Mouse (Mus musculus): ENCODE data around the gene Efhc1.

Gene Efhc1

DNA sequence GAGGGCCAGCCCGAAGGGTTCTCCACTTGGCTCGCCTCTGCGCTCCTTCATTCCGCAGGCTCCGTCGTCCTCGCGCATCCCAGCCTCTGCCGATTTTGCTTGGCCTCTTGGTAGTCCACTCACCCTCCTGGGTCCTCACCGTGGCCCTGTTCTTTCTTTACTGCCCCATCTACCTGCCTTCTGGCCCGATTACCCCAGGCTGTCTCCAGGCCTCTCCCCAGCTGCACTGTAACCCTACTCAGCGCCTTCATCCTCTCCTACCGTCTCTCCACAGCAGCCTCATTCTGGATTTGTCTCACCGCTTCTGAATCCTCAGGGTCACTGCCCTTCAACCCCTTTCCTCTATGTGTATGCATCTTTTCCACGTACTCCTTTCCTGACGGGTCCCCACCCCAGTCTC is 373 bp downstream of the Efhc1 start:
- DNase-seq (ENCODE audit: low spot score), result no peak

DNA sequence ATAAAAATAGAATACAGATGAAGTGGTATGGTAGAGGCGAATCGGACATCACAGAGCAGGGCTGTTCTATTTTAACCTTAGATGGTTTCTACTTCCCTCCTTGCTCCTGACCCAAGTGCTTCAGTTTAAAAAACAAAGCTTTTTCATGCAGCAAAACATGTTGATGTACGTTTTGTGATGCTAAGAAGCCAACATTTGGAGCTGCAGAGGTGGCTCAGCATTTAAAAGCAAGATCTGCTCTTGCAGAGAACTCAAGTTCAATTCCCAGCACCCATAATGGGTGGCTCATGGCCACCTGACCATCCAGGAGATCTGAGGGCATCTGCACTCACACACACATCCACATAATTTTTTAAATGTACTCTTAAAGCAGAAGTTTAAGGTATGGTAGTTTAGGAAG is 3.5 kb downstream of the Efhc1 start:
- no peak for DNase-seq (ENCODE audit: low spot score)

DNA sequence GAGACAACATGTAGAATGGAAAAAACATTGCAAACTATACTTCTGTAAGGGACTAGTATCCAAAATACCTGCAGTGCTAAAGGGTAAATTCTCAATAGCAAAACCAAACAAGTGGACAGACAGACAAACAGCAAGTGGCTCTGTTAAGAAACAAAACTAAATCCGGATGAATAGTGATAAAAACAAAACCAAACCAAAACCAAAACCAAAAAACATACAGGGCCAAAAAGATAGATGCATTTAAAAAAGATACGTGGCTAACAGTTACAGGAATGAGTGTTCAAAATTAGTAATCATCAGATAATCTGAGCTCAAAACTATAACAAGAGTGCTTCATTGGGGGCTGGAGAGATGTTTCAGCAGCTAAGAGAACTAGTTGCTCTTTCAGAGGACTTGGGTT is 18.2 kb downstream of the Efhc1 start:
- DNase-seq (ENCODE audit: low spot score), result no peak

DNA sequence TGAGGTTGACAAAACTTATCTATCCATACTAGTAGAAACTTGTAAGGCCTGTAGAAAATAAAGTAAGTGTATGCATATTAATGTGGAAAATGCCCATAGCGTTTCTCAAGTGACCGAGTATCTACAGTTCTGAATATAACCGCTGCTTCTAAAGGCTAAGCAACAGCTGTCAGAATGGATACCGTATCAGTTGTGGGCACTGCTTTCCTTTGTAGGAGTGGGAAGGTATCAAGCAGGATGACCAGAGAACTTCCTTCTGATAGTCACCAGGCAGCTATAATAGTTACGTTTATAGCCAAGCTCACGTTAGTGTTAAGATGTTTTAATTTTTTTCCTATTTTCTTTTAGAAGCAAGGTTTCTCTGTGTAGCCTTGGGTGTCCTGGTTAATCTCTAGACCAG is 22.0 kb downstream of the Efhc1 start:
- DNase-seq (ENCODE audit: low spot score), result no peak

DNA sequence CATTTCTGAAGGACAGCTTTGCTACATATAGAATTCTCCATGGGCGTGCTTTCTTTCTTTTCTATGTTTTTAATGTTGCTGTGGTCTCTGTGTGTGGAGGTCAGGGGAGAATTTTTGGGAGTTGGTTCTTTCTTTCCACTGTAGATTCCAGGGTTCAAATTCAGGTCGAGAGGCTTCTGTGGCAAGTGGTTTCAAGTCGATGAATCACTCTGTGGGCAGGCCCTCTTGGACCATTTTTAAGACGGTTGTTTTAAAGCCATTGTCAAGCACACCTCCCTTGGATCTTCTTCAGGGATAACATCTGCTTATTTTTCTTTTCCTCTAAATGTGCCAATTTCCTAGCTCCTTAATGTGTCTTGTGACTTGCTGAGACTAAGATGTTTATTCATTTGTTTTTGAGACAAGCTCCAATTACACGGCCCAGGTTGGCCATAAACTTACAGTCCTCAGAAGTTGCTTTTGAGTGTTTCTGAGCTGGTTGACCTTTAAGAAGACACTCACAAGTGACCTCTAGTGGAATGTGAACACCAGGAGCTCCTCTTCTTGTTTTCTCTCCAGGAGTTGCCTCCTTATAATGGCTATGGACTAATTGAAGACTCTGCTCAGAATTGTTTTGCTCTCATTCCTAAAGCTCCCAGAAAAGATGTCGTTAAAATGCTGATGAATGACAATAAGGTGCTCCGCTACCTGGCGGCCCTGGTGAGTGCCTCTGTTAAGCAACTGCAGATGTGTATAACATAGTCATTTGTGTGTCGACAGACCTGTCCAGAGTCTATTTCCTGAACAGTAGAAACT is 23.1 kb downstream of the Efhc1 start:
- no peak for DNase-seq (ENCODE audit: low spot score)

DNA sequence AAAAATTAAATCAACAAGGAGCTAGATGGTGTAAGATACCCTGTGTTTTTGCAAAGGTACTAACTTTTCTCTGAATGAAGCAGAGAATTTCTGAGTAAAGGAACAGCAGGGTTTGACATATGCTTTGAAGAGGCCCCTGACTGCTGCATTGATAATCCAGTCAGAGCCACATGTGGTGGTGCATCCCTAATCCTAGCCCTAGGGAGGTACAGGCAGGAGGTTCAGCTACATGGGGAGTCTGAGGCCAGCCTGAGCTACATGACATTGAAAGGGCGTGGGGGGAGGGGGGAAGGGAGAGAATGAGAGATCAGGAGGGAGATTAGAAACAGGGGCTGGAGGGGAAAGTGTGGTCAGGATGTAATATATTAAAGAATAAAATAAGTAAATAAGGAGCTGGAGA is 29.1 kb downstream of the Efhc1 start:
- DNase-seq (ENCODE audit: low spot score), result no peak

DNA sequence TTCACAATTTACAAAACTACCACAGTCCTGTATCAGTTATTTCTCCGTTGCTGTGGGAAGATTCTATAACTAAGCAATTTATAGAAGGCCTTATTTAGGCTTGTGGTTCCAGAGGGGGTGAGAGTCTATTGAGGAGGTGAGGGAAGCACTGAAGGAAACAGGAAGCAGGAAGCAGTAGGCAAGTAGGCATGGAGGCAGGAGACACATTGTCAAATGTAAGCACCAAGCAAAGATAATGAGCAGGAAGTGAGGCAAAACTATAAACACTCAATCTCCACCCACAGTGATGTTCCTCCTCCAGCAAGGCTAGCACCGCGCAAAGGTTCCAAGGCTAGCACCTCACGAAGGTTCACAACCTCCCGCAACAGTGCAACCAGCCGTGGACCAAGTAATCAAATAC is 30.3 kb downstream of the Efhc1 start:
- no peak for DNase-seq (ENCODE audit: low spot score)

DNA sequence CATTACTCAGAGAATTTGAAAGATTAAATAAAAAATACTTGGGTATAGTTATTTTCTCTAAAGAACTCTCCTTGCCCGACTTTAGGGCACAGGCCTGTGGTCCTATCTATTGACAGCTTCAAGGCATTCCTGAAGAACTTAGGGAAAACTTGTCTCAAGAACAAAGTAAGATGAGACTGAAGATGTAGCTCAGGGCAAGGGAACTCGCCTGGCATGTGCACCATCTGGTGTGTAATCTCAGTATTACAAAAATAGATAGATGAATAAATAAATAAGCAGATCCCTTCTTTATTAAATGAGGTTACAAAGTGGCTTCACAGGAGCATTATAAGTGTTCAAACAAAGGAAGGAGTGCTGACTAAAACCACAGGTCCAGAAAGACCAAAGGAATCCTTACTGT is 32.7 kb downstream of the Efhc1 start:
- no peak for DNase-seq (ENCODE audit: low spot score)

DNA sequence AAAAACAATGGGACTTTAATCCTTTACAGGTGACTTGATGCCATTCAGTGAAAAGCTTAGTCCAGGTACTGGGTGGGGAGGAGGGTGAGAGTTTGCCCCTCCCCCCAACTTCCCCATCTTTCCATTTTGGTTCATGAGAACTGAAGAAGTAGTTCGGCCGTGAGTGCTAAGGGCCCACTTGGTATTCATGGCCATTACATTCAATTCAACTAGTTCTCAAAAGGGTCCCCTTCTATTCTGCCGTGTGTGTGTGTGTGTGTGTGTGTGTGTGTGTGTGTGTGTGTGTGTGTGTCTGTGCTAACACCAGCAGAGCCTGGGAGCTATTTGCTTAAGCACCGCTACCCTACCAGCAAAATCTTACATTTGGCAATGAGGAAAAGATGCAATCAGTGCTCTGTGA is 33.2 kb downstream of the Efhc1 start:
- DNase-seq (ENCODE audit: low spot score), result no peak

DNA sequence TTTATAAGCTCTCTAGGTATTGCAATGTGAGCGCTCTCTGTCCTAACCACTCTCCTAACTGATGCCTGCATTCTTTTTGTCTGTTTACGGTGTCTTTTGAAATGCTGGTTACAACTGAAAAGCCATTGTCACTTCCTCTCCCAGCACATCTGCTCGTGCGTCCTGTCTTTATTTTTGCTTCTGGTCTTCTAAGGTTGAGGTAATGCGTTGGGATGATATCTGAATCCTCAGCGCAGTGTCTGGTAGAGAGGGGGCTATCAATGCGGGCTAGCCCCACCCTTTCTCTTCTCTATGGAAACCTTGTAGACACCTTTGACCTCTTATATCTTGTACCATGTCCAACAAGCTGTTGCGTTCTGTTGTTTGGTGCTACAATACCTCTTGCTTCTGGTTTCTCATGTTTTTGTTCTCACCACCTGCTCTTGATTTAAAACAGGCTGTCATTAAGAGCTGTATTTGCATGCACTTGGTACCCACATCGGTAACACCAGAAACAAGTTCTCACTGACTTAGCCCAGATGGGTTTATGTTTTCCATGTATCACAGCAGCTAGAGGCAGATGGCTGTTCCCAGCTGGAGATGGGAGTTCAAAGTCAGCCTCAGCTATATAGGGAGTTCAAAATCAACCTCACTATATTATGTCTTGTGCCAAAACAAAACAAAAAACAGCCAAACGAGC is 35.1 kb downstream of the Efhc1 start:
- DNase-seq (ENCODE audit: low spot score), result no peak

DNA sequence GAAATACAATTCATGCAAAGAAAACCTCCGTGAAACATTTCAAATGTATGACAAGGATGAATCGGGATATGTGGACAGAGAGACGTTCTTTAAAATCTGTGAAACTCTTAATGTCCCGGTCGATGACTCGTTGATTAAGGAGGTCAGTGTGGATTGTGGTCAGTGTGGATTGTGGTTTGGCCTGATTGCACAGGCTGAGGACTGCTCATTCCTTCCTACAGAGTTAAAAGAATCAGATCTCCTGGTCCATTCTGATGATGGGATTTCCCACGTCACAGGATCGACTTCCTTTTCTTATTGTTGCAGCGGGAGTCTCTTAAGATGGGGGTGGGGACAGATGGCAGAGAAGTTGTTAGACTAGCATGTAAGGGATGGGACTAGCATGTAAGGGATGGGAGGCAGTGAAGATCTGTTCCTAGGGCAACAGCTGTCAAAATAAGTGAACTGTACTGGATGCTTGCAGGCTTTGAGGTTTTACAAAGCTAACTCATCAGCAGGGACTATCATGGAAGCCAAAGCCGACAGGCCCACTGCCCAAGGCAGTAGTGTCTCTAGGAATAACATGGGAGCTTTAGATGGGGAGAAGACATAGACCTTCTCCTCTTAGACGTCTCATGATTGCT is 38.1 kb downstream of the Efhc1 start:
- no peak for DNase-seq (ENCODE audit: low spot score)

DNA sequence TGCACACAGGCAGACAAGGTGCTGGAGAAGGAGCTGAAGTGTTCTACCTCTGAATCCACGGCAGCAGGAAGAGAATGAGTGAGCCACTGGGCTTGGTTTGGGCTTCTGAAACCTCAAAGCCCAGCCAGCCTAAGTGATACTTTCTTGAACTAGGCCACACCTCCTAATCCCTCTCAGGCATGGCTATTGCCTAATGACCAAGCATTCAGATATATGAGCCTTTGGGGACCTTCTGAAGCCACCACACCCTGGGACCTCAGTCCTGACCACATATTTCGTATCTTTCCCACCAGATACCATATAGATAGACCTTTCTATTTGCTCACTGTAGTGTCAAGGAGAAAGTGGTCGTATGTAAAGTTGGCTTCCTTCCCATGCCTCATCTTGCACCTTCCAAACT is 42.3 kb downstream of the Efhc1 start:
- DNase-seq (ENCODE audit: low spot score), result no peak

DNA sequence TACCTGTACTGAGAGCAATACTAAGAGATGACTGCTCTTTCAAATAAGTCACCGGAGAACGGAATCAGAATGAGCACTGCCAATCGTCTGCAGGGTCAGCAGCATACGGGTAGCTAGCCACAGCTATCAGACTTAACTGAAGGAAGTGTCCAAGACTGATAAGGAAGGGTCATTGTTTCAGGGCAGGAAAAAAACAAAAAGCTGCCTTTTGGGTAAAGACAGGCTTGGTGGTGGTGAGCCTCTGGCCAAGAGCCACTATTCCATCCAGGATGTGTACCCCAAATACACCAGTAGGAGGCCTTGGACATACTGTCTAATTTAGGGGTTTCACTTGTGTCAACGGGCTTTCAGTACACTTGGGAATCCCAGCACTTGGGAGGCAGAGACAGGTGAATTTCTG is 42.9 kb downstream of the Efhc1 start:
- no peak for DNase-seq (ENCODE audit: low spot score)

DNA sequence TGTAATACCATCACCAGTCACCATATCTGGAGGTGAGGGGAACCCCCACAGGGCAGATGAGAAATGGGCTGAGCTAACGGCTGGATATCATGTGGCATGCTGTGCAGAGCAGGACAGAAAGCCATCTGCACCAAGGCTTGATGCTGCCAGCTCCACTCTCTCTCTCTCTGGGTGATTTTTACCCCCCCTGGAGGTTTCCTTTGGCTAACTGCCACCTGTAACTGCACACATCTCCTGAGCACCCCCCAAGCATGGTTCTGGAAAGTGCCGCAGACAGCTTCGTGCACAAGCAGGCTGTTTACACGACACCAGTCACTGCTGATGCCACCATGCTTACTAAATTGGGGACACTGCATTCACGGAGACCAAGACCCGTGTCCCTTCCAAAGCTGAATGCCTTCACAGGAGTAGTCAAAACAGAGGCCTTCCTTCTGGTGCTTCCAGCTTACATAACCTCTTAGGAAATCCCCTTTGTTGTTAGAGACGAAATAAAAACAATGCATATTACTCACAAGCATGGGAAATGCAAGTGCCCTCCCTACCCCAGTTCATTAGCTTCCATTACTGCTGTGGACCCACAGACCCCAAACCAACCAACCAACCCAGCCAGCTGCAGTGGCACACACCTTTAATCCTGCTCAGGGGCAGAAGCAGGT is 44.0 kb downstream of the Efhc1 start:
- no peak for DNase-seq (ENCODE audit: low spot score)

DNA sequence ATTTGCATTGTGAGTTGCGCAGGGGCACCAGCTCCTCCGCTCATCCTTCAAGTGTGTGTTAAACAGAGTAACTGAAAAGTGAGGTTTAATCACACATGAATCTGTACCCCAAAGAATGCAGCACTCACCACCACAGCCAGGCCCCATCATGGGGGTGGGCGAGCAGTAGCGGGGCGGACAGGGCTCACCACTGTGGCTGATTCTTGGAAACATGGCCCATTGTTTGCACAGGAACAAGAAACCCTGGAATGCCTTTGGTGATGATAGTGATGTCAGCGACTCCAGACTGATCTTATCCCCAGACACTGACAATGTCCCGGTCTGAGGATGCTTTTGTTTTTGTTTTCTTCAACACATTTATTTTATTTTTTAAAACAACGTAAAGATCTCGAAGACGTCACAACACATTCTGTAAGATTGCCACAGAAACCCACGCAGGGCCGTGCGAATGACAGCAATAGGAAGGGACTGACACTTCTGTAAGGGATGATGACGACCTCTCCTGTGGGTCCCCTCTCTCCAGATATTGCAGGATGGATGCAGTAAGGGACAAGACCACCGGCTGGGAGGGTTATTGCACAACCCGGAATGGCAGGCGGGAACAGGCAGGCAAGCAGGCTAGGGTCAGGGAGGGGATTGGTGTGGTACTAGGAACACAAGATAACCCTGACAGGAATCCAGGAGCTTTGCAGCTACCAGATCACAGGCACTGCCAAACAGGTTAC is 45.3 kb downstream of the Efhc1 start:
- no peak for DNase-seq (ENCODE audit: low spot score)

DNA sequence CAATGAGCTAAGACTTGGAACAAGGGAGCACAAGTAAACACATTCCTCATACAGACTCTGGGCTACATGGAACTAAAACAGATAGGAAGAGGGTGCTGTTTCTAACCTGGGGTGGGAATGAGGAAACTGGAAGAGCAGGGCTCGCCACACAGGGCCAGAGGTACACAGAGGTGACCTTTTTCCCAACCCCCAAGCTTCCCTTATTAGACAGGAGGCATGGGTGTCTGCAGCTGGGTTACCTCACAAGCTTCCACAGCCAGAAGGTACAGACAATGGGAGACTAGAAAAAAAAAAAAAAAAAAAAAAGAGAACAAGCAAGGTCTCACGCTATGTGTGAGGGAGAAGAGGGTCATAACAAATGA is 45.9 kb downstream of the Efhc1 start:
- DNase-seq (ENCODE audit: low spot score), result no peak

DNA sequence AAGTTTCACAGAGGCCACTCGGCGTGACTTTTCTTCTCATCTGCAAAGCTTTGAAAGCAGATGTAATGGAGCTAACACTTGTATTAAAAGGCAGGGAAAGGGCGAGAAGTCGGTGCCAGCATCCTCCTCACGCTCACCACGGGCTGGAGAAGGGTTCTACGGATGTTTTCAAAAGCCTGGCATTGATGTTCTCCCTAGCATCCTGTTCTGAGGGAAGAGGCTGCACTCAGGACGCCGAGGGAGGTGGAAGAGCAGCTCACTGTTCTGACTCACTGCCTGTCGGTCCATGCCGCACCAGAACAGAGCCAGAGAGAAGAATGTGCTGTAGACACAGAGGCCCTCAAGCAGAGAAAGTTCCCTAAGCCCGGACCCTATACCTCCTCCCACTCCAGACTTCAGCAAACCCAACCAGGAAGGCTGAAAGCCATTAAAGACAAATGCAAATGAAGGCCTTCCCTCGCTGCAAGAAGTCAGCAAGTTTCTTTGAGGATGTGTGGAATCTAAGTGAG is 46.5 kb downstream of the Efhc1 start:
- DNase-seq (ENCODE audit: low spot score), result no peak

DNA sequence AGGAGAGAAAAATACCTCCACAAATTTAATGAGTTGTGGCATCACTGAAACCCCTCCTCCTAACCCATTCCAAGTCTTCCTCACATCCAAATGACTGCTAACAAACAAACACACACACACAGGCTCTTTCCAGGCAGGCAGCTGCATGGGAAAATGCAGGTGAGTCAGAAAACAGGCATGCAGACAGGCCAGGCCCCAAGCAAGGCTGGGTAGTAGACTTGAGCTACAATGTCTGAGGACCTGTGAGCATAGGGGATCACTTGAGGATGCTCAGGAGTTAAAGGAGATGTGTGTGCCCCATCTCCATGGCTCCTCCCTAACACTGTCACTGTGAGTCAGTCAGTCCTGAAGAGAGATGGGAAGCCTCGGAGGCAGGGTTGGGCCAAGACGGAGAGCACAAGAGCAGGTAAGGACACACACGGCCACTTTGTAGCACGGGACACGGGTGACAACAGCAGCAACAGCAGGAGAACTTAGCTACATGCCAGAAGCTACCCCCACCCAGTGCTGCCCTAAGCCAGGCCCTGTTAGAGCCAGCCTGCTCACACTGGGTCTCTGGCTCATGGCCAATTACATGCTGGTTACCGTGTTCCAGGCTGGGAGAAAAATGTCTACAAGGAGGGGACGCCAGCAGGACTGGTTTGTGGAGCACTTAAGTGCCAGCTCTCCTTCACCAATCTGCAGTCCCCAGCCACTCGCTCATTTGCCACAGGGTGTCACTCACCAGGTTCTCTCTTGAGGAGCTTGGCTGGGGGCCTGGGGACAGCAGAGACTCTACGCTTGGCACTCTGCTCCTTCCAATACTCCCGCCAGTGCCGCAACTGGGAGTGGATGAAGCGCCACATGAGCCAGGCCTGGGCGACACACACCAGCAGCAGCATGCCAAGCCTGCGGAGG is 51.1 kb downstream of the Efhc1 start:
- DNase-seq (ENCODE audit: low spot score), result no peak

DNA sequence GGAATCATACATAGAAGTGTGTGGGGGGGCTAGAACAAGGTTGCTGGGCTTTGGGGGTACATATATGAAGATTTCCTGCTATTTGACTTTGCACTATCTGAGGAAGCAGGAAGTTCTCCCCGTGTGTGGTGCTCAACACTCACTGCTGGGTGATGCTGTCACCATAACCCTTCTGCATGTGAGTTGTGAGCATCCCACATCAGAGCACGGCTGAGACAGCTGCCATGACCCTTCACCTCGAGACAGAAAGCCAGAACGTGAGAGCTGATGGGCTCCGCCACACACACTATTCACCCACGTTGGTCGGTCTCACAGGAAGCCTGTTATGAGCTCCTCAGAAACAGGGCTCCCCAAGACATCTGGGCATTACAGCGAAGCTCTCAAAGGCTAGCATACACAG is 53.2 kb downstream of the Efhc1 start:
- no peak for DNase-seq (ENCODE audit: low spot score)

DNA sequence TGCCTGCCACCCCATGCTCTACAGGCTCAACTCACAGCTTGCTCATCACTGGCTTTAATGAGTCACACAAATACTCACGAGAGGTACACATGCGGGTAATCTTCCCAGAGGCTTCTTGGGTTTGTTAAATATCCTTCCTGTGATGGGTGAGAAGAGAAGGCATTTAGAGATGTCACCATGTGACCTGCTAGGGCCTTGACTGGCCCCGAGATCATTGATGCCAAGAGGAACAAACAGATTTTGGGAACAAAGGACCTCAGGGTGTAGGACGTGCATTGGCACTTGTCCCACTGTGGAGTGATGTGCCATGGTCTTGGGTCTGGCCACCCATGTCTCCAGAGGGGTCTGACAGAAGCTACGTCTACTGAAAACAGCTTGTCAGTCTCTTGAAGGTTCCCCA is 55.3 kb downstream of the Efhc1 start:
- no peak for DNase-seq (ENCODE audit: low spot score)
